Mouse (Mus musculus) heart, adult 8-10 months (tissue): ENCODE data around the gene Samd13. TPM values are rescaled to one million over a fixed set of nuclear protein-coding genes. Genes with fewer than 3 reads are reported as not detected.

Source experiments
- DNase-seq: peaks from one replicate; pipeline ENCODE4 v3.0.0; 2022; ENCODE audit warnings: low spot score
- total RNA-seq, 4 experiments: library from RNA; stranded (reverse); gene quantifications; 2 replicates each; pipeline ENCODE4 v1.2.4; 2022

The Samd13 gene
- 1 to 10 TPM; 2.4 to 3.9 (median 3.2) TPM for total RNA-seq

GRCm38 (mm10) chr3:146684811-146685675 lies at the start of gene Samd13:
Gene Samd13, minus strand, starts transcription at chr3:146685592.
- peak; percentile 51 for DNase-seq

- DNase-seq, result no peak
Observed at GRCm38 (mm10) chr3:146731499-146731898, 46.1 kb upstream of the Samd13 start.

GRCm38 (mm10) chr3:146723037-146723436 lies 37.6 kb upstream of the Samd13 start:
- peak; percentile 7 for DNase-seq

- DNase-seq, result no peak
Observed at GRCm38 (mm10) chr3:146719696-146720095, 34.3 kb upstream of the Samd13 start.

- DNase-seq, result no peak
Observed at GRCm38 (mm10) chr3:146718251-146718650, 32.9 kb upstream of the Samd13 start.

GRCm38 (mm10) chr3:146712305-146712704 lies 26.9 kb upstream of the Samd13 start:
- no peak for DNase-seq

GRCm38 (mm10) chr3:146711559-146711958 lies 26.2 kb upstream of the Samd13 start:
- DNase-seq, result no peak

- no peak for DNase-seq
Observed at GRCm38 (mm10) chr3:146711084-146711483, 25.7 kb upstream of the Samd13 start.

GRCm38 (mm10) chr3:146709086-146709485 lies 23.7 kb upstream of the Samd13 start:
- no peak for DNase-seq

GRCm38 (mm10) chr3:146708381-146708780 lies 23.0 kb upstream of the Samd13 start:
- no peak for DNase-seq

- DNase-seq, result no peak
Observed at GRCm38 (mm10) chr3:146704099-146704498, 18.7 kb upstream of the Samd13 start.

- DNase-seq, result no peak
Observed at GRCm38 (mm10) chr3:146700051-146700450, 14.7 kb upstream of the Samd13 start.

- DNase-seq, result no peak
Observed at GRCm38 (mm10) chr3:146698982-146699381, 13.6 kb upstream of the Samd13 start.

- DNase-seq, result no peak
Observed at GRCm38 (mm10) chr3:146692547-146692946, 7.2 kb upstream of the Samd13 start.

- no peak for DNase-seq
Observed at GRCm38 (mm10) chr3:146687121-146687725, 1.8 kb upstream of the Samd13 start.

- no peak for DNase-seq
Observed at GRCm38 (mm10) chr3:146686428-146686827, 1.0 kb upstream of the Samd13 start.

GRCm38 (mm10) chr3:146683095-146683494 lies 2.3 kb downstream of the Samd13 start:
- no peak for DNase-seq

GRCm38 (mm10) chr3:146682140-146682651 lies 3.2 kb downstream of the Samd13 start:
- DNase-seq, result peak; percentile 52

GRCm38 (mm10) chr3:146681696-146682095 lies 3.7 kb downstream of the Samd13 start:
- DNase-seq, result no peak

- no peak for DNase-seq
Observed at GRCm38 (mm10) chr3:146680625-146681024, 4.8 kb downstream of the Samd13 start.

GRCm38 (mm10) chr3:146679646-146680045 lies 5.7 kb downstream of the Samd13 start:
- no peak for DNase-seq

GRCm38 (mm10) chr3:146676193-146676592 lies 9.2 kb downstream of the Samd13 start:
- no peak for DNase-seq

- no peak for DNase-seq
Observed at GRCm38 (mm10) chr3:146675101-146675500, 10.3 kb downstream of the Samd13 start.
